Mouse (Mus musculus) G1E (cell line): ENCODE measurements around the gene Bahcc1.

Source experiments
- CTCF ChIP-seq: IDR thresholded peaks from 2 replicates; pipeline ENCODE4 v1.5.1; 2012; ENCODE audit warnings: low read depth, low read length, inconsistent platforms, mixed read lengths
- GATA1 ChIP-seq: IDR thresholded peaks from 2 replicates; pipeline ENCODE4 v1.6.1; 2012; ENCODE audit warnings: borderline replicate concordance, low read length, inconsistent platforms, mixed read lengths
- POLR2AphosphoS5 ChIP-seq: IDR thresholded peaks from 2 replicates; pipeline ENCODE4 v1.6.1; 2012; ENCODE audit warnings: low read depth, low read length, inconsistent platforms; ENCODE audit not compliant: insufficient replicate concordance

DNA sequence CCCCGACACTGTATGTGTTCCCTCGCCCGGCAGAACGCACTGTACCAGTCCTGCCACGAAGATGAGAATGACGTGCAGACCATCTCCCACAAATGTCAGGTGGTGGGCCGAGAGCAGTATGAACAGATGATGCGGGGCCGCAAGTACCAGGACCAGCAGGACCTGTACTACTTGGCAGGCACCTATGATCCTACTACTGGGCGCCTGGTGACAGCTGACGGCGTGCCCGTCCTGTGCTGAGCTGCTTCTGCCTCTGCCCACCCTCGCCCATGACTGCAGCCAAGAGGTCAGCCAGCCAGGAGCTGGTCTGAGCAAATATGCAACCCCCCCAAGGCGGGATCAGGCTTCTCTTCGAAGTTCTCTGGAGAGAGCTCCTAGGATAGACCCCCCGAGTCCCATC lies 56.9 kb downstream of the Bahcc1 start:
- no peak for TF ChIP-seq CTCF
- TF ChIP-seq GATA1: no peak
- TF ChIP-seq POLR2AphosphoS5: no peak
